Mouse (Mus musculus) gastrocnemius, adult 8-10 months (tissue): Measurements from ENCODE around the gene Pdzd2. TPM values are rescaled to one million over a fixed set of nuclear protein-coding genes. Genes with fewer than 3 reads are reported as not detected.

Experiments used
- DNase-seq, 2 experiments: peaks; one replicate each; pipeline ENCODE4 v3.0.0; 2022; ENCODE audit warnings: low spot score in 2 of 2
- total RNA-seq, 4 experiments: library from RNA; stranded (reverse); gene quantifications; 2 replicates each; pipeline ENCODE4 v1.2.4; 2022

Gene Pdzd2
- total RNA-seq, 4 experiments from 2014 or later, result 12.9 to 17.2 (median 16.0) TPM

DNA sequence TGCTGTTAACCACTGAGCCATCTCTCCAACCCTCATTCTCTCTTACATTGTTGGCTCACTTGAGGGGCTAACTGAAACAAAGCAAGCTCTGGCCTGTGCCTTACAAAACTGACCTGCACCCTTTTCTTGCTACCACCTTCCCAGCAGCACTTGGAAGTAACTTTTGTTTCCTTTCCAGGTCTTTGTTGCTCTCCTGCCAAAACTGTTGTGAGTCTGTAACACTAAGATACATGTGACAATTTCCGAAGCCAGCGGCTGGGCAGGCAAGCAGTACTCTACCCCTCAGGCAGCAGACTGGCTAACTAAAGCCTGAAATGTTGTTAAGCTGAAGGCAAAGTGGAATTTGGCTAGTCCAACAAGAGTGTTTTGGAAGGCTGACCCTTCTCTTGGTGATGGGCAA lies 251.4 kb downstream of the Pdzd2 start:
- no peak for DNase-seq

DNA sequence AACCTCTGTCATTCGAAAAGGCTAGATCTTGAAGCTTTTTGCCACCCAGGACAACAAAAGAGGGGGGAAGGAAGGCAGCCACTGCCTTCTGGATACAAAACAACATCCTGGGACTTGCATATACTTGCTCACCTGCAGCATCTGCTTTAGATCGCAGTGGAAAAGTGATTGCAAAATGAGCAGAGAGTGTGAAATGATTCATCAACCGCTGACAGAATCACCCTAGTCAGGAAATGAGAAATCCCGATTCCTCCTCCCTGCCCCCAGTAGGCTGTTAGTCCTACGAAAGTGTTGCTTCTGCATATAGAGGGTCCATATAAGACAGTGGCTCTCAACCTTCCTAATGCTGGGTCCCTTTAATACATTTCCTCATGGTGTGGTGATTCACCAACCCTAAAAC lies 258.5 kb downstream of the Pdzd2 start:
- DNase-seq, result no peak

DNA sequence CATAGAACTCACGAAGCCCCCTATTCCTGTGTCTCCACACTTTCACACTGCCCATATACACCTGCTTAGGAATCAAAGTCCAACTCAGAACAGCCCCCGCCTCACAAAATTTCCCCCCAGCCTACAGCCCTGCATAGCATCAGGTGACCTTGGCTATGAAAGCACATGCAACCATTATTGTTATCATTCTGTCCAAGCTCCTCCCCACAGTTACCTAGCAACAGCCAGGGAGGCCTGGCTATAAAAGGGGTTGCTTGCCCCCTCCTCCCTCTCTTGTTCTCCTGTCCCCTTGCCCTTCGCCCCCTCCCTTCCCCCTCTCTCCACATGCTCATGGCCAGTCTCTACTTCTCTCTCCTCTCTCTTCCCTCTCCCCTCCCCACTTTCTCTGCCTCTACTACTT lies 259.4 kb downstream of the Pdzd2 start:
- no peak for DNase-seq

DNA sequence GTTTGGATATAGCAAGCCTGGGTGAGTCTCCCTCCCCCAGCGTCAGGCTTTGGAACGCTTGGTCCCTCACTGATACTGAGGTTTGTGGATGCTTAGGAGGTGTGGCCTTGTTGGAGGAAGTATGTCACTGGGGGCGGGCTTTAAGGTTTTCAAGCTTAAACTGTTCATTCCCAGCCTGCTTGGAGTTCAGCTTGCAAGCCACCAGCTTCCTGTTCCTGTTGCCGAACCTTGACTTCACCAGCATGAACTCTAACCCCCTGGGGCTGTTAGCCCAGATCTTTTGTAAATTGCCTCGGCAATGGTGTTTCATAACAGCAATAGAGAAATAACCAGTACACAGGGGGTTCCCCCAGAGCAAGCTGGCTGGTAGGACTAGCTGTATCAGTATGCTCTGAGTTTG lies 260.4 kb downstream of the Pdzd2 start:
- DNase-seq, result no peak

DNA sequence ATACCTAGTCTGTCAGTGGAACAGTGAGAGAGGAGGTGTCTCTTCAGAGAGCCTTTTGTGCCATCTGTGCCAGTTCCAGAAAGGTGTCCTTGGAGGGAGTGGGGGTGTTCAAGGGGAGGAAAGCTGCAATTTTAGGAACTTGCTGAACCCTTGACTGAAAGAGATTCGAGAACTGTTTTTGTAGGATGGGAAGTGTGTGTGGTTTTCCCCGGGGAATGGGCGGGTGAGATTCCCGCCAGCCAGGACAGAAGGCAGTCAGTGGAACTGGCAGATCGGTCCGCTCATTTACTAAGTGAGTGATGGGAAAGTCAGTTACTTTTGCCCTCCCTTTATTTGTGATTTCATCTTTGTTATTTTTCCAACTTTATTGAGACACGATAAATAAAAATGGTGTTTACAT lies 266.1 kb downstream of the Pdzd2 start:
- DNase-seq, result no peak

DNA sequence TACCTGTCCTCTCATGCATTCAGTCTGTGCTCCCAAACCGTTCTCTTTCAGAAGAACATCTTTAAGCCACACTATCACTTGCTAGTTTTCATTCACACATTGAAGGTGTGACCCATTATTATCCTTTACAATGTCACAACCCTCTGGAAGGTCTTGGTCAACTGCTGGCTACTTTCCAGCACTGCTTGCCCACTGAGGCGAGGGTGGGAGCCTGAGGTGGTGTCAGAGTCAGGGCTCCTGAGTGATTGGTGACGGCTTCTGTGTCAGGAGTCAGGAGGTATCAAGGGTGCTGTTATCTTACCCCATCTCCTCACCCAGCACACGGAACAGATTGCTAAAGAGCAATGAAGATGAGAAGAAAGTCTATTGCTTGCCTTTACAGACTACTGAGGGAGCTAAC lies 267.1 kb downstream of the Pdzd2 start:
- DNase-seq, result no peak

DNA sequence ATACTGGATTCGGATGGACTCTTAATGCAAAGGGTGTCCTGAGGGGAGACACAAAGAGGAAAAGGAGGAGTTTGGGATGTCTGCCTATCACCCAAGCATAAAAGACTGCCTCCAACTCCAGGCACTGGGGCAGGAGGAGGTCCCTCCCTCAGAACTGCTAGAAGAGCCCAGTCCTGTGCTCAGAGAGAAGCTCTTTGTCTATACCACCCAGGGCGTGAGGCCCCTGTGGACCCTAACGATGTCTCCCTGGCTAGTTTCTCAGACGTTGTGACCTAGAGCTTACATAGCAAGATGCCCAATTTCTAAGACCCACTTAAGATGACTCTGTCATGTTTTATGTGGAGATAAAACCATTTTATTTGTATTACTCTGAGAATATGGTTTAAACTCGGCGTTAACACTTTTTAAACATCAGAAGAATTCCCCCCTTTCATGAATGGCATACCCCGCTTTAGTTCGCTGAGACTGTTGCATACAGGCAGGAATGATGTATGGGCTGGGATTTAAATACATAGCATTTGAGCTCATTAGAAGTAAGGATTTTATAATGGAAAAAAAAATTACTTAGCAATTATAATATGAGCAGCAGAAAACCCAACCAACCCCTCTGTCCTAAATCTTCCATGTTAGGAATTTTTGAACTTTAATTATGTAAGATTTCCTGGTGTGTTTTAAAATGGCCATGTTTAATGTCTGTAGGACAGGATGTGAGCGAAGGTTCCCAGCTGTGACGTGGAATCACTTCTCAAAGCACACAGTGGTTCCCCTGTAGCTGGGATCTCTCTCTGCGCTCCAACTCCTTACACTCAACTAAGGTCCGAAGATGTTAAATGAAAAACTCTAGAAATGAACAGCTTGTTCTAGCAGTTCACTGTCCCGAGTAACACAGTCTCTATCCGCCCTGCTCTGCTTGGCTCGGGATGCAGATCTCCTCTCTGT lies 268.6 kb downstream of the Pdzd2 start:
- DNase-seq, result no peak

DNA sequence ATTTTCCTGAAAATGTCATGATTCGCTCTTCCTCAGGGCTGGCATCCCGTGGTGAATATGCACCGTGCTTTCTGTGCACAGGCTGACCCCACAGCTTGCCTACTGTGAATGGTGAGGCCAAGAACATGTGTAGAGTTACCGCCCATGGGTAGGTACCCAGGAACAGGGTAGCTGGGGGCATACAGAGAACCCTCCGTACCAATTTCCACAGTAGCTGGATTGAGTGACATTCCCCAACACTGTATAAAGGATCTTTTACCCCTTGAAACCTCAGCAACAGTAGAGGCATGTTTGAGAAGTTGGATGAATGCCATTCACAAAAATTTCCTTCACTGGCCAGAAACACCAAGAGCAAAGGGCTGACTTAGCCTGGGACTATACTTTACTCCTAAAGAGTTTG lies 271.1 kb downstream of the Pdzd2 start:
- no peak for DNase-seq

DNA sequence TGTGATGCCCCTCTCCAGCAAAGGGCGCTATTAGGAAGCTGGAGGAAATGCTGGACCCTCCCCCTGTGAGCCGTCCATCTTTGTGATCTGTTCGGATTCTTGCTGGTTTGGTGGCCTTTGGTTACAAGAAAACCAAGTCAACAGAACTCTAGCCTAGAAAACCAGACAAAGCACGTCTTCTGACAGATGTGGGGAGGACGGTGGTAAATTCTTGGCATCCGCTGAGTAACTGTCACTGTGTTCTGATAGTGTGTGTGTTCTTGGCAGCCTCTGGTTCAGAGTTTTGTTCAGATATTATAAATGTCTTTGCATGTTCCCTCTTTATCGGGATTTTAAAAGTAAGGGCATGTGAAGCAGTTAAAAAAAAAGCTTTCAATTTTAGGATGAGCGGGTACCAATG lies 274.0 kb downstream of the Pdzd2 start:
- DNase-seq, result no peak

DNA sequence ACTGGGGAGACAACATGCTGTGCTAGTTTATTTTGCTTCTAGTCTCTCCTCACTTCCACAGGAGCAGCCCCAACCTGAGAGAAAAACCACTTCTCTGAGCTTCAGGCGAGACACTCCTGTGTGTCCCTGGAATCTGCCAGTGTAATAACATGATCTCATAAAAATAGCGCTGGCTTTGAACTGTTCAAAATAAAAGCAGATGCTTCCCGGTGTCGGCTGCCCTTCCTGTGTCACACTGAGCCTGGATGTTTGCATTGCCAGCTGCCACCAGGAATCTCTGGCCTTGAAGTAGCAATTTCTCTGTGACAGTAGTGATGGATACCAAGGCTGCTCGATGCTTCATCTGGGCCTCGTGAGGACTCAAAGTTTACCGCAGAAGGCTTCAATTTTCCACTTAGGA lies 282.9 kb downstream of the Pdzd2 start:
- no peak for DNase-seq

DNA sequence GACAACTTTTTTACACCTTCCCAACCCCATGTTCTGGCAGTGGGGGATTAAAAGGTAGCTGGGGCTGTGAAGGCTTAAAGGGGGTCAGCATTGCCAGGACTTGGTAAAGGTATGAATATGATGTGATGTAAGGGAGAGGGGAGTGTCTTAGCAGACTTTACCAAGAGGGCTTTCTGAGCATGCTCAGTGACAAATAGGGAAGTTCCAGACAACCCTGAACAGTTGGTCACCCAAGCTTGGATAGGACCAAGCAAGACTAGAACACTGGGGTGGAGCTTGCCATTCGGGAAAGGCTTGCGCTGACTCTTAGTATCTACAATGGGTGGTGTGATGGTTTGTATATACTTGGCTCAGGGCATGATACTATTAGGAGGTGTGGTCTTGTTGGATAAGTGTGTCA lies 286.4 kb downstream of the Pdzd2 start:
- DNase-seq, result no peak

DNA sequence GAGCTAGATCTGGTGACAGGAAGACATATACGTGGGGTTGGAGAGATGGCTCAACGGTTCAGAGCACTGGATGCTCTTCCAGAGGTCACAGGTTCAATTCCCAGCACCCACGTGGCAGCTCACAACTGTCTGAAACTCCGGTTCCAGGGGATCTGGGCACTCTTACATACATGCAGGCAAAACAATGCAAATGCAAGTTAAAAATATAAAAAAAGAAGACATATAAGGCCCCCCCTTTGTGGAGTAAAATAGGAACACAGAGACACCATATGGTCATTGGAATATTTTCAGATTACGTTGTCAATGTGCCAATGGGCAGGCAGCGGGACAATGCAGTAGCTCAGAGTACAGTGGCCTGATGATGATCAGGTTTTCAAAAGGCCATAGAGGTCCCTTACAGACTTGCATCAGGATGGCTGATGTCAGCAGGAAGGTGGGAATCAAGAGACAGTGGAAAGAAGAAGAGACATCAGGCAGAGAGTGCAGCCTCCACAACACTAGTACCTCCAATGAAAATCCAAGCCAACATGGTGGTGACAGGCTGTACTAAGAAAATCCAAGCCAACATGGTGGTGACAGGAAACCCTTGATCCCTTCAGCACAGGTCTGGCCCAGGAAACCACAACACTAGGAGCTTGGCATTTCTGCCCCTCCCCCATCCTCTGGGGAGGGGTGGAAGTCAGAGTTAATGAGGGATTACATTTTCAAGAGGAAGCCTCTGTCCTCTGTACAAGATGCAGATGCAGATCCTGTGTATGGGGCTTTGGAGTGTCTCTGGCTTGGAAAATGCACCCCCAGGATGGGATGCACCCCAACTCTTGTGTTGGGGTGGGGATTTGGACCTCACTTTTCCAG lies 287.4 kb downstream of the Pdzd2 start:
- no peak for DNase-seq

DNA sequence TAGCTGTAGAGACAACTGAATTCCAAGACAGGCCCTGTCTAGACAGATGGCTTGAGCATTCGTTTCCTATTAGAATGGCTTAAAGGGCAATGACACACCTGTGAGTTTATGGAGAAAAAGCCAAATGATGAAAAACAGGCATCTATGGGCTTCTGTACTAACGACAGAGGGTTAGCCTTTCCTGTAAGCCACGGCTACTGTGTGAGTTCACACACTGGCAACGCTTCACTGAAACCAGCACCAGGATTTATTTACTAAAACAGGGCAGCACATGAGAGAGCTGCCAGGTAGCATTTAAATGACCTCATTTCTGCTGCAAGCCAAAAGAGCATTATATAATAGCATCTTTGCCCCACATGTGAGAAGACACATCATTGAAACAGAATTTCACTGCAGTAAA lies 288.3 kb downstream of the Pdzd2 start:
- DNase-seq, result no peak

DNA sequence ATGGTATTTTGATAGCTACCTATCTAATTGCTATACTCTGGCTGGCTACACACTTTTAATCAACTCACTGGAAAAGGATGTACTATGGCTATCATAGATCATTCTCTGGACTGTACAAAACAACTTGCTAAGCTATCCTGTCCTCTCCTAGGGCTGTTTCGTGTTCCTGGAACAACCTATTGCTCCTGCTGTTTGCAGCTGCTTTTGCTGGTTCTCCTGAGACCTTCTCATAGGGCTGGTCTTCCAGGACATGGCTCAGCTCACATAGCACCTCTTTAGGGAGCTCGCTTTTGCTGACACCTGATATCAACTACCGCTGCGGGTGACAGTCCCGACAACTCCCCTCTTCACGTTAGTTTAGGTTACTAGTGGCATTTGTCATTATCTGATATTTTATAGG lies 288.9 kb downstream of the Pdzd2 start:
- DNase-seq, result no peak

DNA sequence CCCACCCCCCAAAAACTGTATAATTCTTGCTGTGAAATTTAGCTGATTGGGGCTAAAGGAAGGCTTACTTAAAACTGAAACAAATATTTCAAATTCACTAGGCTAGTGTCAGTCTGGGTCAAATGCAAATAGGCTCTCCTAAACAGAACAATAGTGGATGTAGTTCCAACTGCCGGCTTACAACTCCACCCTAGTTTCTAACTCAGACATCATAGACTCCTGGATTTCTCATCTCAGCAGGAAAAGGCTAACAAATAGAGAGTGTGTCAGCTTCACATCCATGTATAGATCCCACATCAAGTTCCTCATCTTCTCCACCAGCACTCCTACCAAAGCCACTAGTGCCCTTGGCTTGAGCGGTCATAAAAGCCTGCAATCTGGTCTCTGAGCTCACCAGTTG lies 290.4 kb downstream of the Pdzd2 start:
- no peak for DNase-seq

DNA sequence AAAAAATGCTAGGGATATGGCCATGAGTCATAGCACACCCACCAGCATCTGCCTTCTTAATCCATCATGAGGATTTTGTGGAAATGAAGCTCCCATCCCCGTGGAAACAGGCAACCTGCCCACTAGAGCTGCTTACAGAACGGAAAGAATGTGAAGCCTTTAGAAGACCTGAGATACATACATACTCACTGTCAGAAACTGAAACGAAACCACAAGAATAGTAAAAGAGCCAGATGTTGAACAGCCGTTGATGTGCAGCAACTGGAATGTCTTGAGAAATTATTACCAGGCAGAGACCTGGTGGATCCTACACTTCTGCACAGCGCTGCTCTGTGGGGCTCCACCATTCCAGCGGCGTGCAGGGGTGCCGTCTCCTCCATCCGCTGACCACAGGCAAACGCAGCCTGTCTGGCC lies 292.7 kb downstream of the Pdzd2 start:
- no peak for DNase-seq

DNA sequence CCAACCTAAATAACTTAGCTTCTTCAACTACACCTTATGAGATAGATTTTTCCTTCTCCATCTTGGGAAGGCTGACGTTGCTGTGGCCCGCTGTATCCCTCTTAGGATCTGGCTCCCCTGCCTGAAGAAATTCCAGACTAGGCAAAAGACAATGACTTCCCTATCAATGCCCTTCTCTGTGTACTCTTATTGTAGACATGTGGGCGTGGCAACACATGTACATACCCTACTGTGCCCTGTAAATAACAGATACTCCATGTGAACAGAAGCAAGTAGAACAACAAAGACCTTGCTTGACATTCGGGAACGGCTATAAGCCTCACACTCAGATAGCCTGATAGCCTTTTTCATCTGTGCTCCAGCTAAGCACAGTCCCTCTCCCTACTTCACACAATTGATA lies 295.2 kb downstream of the Pdzd2 start:
- DNase-seq, result no peak

DNA sequence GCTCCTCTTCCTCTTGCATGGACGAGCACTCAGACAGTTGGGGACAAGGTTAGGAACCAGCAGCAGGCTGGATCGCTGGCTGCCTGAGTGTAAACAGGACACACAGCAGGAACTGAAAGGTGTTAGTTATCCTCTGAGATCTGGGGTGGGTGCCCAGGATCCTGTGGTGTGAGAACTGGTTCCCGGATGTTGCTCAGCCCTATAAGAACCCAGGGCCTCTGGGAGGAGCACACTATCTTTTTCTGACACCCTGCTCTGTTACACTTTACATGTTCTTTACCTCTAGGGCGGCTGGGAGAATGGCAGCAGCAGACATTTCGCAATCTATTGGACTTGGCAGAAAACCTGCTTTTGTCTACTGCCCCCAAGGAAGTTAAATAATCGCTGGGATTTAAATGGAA lies 300.4 kb downstream of the Pdzd2 start:
- no peak for DNase-seq

DNA sequence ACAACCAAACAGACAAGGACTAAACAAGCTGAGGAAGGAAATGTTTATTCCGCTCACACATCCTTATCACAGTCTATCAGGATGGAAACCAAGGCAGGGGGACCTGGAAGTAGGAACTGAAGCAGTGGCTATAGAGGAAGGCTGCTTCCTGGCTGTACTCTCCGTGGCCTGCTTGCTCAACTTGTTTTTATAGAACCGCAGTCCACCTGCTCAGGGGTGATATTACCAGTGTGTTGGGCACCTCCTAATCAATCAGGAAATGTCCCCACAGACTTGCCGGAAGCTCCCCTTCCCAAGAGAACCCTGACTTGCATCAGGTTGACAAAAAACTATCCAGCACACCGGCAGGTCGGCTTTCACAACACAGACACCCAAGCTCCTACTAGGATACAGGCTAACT lies 301.0 kb downstream of the Pdzd2 start:
- DNase-seq, result no peak

DNA sequence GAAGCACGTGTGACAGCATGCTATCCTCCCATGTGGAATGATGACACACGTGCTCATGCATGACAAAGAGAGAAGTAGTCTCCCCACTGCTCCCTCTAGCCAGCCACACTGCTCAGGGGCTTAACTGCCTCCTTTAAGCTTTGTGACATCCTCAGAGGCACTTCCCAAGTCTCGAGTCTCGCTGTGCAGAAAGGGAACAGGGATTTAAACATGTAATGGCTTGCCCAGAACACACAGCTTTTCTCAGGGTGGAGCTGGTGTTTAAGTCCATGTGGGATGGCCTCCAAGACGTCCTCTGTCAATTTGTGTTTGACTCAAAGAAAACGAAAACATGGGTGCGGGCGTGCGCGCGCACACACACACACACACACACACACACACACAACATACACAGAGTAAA lies 301.6 kb downstream of the Pdzd2 start:
- DNase-seq, result no peak

DNA sequence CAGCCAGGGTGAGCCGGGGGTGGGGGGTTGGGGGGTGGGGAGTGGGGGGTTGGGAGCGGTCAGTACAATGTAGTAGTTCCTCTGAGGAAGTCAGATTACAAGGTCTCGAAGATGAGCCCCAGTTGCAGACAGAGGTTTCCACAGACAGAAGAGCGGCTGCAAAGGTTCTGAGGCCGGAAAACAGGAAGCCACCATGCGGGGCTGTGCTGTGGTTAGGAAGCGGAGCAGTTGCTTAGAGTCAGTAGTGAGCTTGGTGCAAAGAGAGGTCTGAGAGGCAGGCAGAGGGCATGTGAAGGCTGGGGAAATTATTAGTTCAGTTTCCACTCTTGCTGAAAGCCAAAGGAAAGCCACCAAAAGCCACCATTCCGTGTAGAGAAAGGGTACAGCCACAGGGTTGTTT lies 303.8 kb downstream of the Pdzd2 start:
- no peak for DNase-seq

DNA sequence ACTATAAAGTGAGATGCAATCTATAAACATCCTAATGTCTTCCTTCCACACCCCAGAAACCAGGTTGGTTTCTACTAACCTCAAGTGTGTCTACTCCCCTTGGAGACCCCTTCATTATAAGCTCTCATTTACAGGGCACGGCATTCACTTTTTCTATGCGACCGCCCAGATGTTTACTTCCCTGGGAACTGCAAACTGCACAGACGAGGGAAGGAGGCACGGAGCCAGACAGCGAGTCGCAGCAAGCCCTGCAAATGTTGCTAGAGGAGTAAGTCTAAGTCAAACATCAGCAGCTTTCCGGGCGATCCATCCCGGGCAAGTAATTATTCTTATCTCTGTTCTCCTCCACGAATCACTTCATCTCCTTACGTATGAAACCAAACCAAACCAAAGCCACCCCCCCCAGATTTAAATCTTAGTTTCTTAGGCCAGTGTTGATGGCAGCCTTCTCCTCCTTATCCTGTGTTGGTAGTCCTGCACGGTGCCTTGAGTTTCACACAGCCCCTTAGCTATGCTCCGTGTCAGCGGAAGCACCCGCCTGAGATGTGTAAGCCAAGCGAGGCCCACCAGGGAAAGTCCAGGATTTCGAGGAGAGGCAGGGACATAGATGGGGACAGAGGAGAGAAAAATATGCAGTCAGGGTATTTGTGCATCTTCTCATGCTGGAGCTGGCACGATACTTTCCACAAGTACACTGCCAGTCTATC lies 305.7 kb downstream of the Pdzd2 start:
- DNase-seq, result no peak
